Mouse (Mus musculus) Patski (cell line): ENCODE measurements around the gene Hoxa6. TPM values are rescaled to one million over a fixed set of nuclear protein-coding genes. Genes with fewer than 3 reads are reported as not detected.

Experiments
- ATAC-seq: fragments of 100-300 bp; one replicate; pipeline ENCODE4 v1.8.0; 2021
- CTCF ChIA-PET: fragments of 350-600 bp; sonication (Branson Sonifier 250); formaldehyde crosslinking; loops from one replicate; lab custom pipeline; 2022; ENCODE audit warnings: inconsistent platforms; lab: Charles Lee
- POLR2A ChIA-PET: fragments of 350-600 bp; sonication (Branson Sonifier 250); formaldehyde crosslinking; loops from one replicate; lab custom pipeline; 2022; ENCODE audit warnings: antibody characterized with exemption, inconsistent platforms; lab: Charles Lee
- DNase-seq: peaks from one replicate; pipeline ENCODE4 v3.0.0-alpha.2; 2011; ENCODE audit warnings: low read depth, low spot score
- H3K27me3 ChIP-seq: fragments of 371-371 bp; one replicate; pipeline ENCODE4 v1.5.1; 2021
- CTCF ChIP-seq: fragments of 100-300 bp; IDR thresholded peaks from one replicate; pipeline ENCODE4 v1.5.1; 2021
- in situ Hi-C: fragments of 300-500 bp; cut with MboI; formaldehyde crosslinking; loops from 3 replicates; pipeline ENCODE4 v1.11.1; 2018; ENCODE audit warnings: low pct_unique_long_range_greater_than_20kb, mixed read lengths
- polyA plus RNA-seq: library from polyadenylated mRNA; unstranded; gene quantifications from one replicate; pipeline ENCODE4 v1.2.3, GENCODE M21; 2021

Gene Hoxa6
- polyA plus RNA-seq, 1 experiment from 2014 or later: 13.5 TPM

DNA sequence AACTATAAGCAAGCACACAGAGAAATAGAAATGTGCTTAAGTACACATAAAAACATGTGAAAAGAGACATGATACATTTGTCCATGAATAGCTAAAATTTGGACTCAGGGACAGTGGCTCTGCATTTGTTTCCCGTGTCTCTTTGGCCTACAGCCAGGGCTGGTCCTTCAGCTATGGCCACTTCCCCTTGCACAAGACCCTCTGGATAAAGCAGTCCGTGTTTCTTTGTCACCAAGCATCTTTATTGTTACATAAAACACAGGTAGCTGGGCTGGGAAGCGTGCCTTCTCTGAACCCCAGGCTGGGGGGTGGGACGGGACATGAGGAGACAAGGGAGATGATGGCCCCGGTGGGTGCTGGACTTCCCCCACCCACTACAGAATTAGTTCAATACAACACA lies 5.7 kb upstream of the Hoxa6 start:
- POLR2A ChIA-PET: interaction anchor here (11.3 to 37.4 kb wide), 3 partner anchors 9 to 37 kb away, joined by 153 to 778 read pairs (median 378); partner anchors contain the start of genes 5730596B20Rik, Hoxa10, Hoxa11 and Hoxa7
- in situ Hi-C loops: loop anchor here (25.0 kb wide), 1 partner anchor 502 kb away; no protein-coding TSS in a partner anchor
- no peak for DNase-seq
- CTCF ChIA-PET: interaction anchor here (1.2 to 2.9 kb wide), 7 partner anchors 9 to 43 kb away, joined by 4 to 21 read pairs (median 5); partner anchors contain the start of genes Hoxa10, Hoxa7 and Hoxa9
- no peak for TF ChIP-seq CTCF
- no peak for ATAC-seq
- H3K27me3 ChIP-seq: no peaks in the 10 kb centered on the region

DNA sequence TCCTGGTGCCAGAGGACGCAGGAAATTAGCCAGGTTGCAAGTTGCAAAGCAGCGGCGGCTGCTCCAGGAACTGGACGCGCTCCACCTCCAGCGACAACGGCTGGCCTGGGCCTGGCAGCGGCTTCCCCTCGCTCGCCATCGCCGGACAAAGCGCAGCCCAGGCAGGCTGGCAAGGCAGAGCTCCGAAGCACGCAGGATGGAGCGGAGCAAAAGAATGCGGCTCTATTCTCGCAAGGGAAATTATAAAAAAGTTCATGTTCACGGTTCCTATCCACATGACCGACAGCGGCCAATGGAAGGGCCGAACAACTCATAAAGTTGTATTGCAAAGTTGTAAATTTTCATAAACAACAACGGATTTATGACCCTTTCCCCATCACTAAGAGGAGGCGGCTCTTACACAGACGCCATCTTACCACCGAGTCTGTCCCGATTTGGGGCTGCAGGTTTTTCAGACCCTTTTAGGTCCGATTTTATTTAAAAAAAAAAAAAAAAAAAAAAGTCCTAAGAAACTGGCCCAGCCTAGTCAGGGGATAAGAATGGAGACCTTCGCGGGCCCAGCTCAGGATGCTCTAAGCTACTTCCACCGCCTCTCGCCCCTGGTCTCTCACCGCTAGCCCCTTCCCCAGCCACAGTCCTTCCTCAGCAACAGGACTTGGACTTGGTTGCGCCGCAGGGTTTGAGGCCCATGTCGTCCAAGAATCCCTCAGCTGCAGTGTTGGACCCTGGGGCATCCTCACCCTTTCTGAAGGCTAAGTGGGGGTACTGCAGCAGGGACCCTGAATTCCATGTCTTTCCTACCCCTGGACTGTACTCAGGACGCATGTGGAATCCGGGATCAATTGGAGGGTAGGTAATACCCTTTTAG lies 4.8 kb upstream of the Hoxa6 start, which contains the start of the genes Hoxa3 and Gm28308:
Gene Hoxa3, minus strand, starts transcription at position 218 of the 868 bp plus-strand sequence.
Gene Gm28308, minus strand, starts transcription at position 221 of the 868 bp plus-strand sequence.
- POLR2A ChIA-PET: interaction anchor here (0.7 to 37.4 kb wide), 5 partner anchors 9 to 744 kb away, joined by 3 to 778 read pairs (median 153); partner anchors contain the start of genes 5730596B20Rik, Hoxa10, Hoxa11 and Hoxa7
- CTCF ChIA-PET: interaction anchor here (0.8 to 2.9 kb wide), 8 partner anchors 10 to 211 kb away, joined by 3 to 21 read pairs (median 4); partner anchors contain the start of genes Hoxa10 and Hoxa7
- DNase-seq (no peak), ATAC-seq (peak; percentile 35)
- no peaks in the 10 kb centered on the region for H3K27me3 ChIP-seq
- no peak for TF ChIP-seq CTCF
- in situ Hi-C loops: loop anchor here (25.0 kb wide), 1 partner anchor 501 kb away; no protein-coding TSS in a partner anchor

DNA sequence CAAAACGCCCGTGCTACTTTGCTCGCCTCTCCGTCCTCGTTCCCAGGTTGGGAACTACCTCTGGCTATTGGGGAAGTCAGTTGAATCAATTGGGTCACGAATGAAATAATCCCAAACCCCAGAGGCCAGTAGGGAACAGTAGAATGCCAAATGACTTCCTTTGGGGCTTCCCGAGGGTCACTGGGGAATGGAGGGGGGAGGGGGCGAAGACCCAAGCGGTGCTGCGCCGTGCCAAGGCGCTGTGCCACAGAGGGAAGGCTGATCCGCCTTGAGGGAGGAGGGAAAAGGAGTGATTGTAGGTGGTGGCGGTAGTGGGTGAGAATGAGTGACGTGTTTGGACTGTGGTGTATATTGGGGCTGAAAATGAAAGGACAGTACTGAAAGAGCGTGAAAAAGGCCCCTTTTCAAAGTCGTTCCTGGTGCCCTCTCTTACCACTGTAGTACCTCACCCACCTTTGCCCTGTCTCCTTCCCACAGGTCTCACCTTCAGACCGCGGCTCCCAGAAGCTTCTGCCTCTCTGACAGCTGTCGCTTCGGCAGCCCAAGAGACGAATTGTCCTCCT lies 4.1 kb upstream of the Hoxa6 start:
- CTCF ChIA-PET: interaction anchor here (0.8 to 3.4 kb wide), 4 partner anchors 8 to 210 kb away, joined by 3 to 21 read pairs (median 12); partner anchors contain the start of gene Hoxa7
- TF ChIP-seq CTCF: no peak
- in situ Hi-C loops: loop anchor here (25.0 kb wide), 1 partner anchor 500 kb away; no protein-coding TSS in a partner anchor
- no peaks in the 10 kb centered on the region for H3K27me3 ChIP-seq
- POLR2A ChIA-PET: interaction anchor here (1.4 to 37.4 kb wide), 5 partner anchors 11 to 54 kb away, joined by 4 to 778 read pairs (median 153); partner anchors contain the start of genes 5730596B20Rik, Hoxa1, Hoxa10 and Hoxa11
- DNase-seq (no peak), ATAC-seq (no peak)

DNA sequence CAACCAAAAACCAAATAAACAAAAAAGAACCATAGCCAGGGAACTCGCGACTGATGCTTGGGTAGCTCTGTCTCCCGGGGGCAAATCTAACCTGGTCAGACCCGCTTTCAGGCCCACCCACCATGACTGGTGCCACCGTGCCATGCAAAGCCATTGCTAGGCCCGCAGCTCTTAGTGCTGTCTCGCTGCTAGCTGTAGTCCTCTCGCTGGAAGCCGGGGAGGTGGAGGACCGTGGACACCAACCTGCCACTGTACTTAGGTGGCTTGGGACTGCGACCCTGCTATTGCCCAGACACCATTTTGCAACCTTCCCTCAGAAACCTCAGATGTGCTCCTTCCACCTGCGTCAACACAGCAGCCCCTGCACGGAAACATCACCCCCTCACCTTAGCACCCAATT lies 3.4 kb upstream of the Hoxa6 start:
- in situ Hi-C loops: loop anchor here (25.0 kb wide), 1 partner anchor 500 kb away; no protein-coding TSS in a partner anchor
- no peak for ATAC-seq
- no peaks in the 10 kb centered on the region for H3K27me3 ChIP-seq

GRCm38 (mm10) chr6:52211170-52211935 lies 2.8 kb upstream of the Hoxa6 start:
- in situ Hi-C loops: loop anchor here (25.0 kb wide), 1 partner anchor 499 kb away; no protein-coding TSS in a partner anchor
- ChIA-PET POLR2A (interaction anchor here (0.5 to 37.4 kb wide), 7 partner anchors 12 to 275 kb away, joined by 3 to 778 read pairs (median 6); partner anchors contain the start of genes 5730596B20Rik, Hoxa1, Hoxa10 and Hoxa11), CTCF (interaction anchor here (0.8 to 3.4 kb wide), 13 partner anchors 9 to 209 kb away, joined by 3 to 21 read pairs (median 4); partner anchors contain the start of genes 5730596B20Rik, Hoxa10, Hoxa11 and Hoxa7)
- ATAC-seq (peak; percentile 19), DNase-seq (no peak)
- H3K27me3 ChIP-seq: no peaks in the 10 kb centered on the region
- no peak for TF ChIP-seq CTCF

More for the DNA sequence above, 3.4 kb upstream of the Hoxa6 start:
- POLR2A ChIA-PET: interaction anchor here (1.4 to 37.4 kb wide), 6 partner anchors 11 to 207 kb away, joined by 4 to 778 read pairs (median 80); partner anchors contain the start of genes 5730596B20Rik, Hoxa1, Hoxa10 and Hoxa11
- no peak for TF ChIP-seq CTCF
- CTCF ChIA-PET: interaction anchor here (1.0 to 3.4 kb wide), 7 partner anchors 9 to 34 kb away, joined by 3 to 21 read pairs (median 6); partner anchors contain the start of genes Hoxa10, Hoxa11, Hoxa7 and Hoxa9
- DNase-seq: no peak

DNA sequence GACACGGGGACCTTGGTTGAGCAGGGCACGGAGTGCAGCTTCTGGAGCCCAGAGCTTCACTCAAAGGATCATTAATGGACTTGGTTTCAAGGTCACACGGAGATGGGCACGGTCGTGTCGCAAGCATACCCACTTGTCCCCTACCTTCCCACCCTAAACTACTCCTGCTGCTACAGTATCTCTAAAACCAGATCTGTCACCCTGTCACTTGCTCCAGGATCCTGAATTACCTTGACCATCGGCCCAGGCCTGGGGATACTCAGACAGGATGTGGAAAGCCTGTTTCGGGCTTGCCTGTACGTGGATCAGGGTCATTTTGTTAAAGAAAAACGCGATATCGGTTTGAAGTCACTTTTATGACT lies 1.1 kb upstream of the Hoxa6 start:
- no peak for TF ChIP-seq CTCF
- ATAC-seq: no peak
- CTCF ChIA-PET: interaction anchor here (1.2 to 3.4 kb wide), 6 partner anchors 11 to 32 kb away, joined by 3 to 21 read pairs (median 4); partner anchors contain the start of genes 5730596B20Rik, Hoxa10 and Hoxa7
- POLR2A ChIA-PET: interaction anchor here (0.6 to 37.4 kb wide), 5 partner anchors 14 to 274 kb away, joined by 3 to 778 read pairs (median 153); partner anchors contain the start of genes 5730596B20Rik, Hoxa10, Hoxa11 and Hoxa7
- no peaks in the 10 kb centered on the region for H3K27me3 ChIP-seq
- in situ Hi-C loops: loop anchor here (5.0 to 25.0 kb wide), 3 partner anchors 202 to 497 kb away; no protein-coding TSS in a partner anchor
- DNase-seq: no peak

GRCm38 (mm10) chr6:52208868-52209684 lies 554 bp upstream of the Hoxa6 start:
- no peak for TF ChIP-seq CTCF
- ATAC-seq: no peak
- POLR2A ChIA-PET: interaction anchor here (0.6 to 37.4 kb wide), 5 partner anchors 14 to 274 kb away, joined by 3 to 778 read pairs (median 153); partner anchors contain the start of genes 5730596B20Rik, Hoxa10, Hoxa11 and Hoxa7
- in situ Hi-C loops: loop anchor here (5.0 to 25.0 kb wide), 3 partner anchors 202 to 497 kb away; no protein-coding TSS in a partner anchor
- CTCF ChIA-PET: interaction anchor here (1.5 to 3.4 kb wide), 3 partner anchors 12 to 31 kb away, joined by 3 to 21 read pairs (median 5); partner anchors contain the start of genes 5730596B20Rik and Hoxa7
- no peak for DNase-seq
- H3K27me3 ChIP-seq: no peaks in the 10 kb centered on the region

- ChIA-PET POLR2A (interaction anchor here (11.3 to 37.4 kb wide), 2 partner anchors 16 to 30 kb away, joined by 153 to 378 read pairs; partner anchors contain the start of genes 5730596B20Rik and Hoxa7), CTCF (no interaction called here)
- no peak for DNase-seq
- in situ Hi-C loops: loop anchor here (5.0 to 25.0 kb wide), 3 partner anchors 200 to 495 kb away; no protein-coding TSS in a partner anchor
- no peak for ATAC-seq
- no peaks in the 10 kb centered on the region for H3K27me3 ChIP-seq
- TF ChIP-seq CTCF: no peak
Observed at GRCm38 (mm10) chr6:52207684-52207976, 892 bp downstream of the Hoxa6 start.
